Mouse (Mus musculus) myocyte (in vitro differentiated cells): ENCODE measurements around the gene Rbm6. TPM values are rescaled to one million over a fixed set of nuclear protein-coding genes. Genes with fewer than 3 reads are reported as not detected.

Source experiments
- H3K27me3 ChIP-seq: one replicate; pipeline ENCODE4 v1.6.1; 2011; ENCODE audit not compliant: control insufficient read depth, insufficient read depth, insufficient read length
- H3K36me3 ChIP-seq: one replicate; pipeline ENCODE4 v1.6.1; 2011; ENCODE audit not compliant: control insufficient read depth, insufficient read depth
- H3K4me2 ChIP-seq: one replicate; pipeline ENCODE4 v1.6.1; 2011; ENCODE audit warnings: low read depth, control low read depth
- H3K4me3 ChIP-seq: one replicate; pipeline ENCODE4 v1.5.1; 2011; ENCODE audit warnings: mild to moderate bottlenecking, control low read depth, moderate library complexity
- H3K79me2 ChIP-seq: one replicate; pipeline ENCODE4 v1.6.1; 2011; ENCODE audit not compliant: control insufficient read depth, insufficient read depth
- H3ac ChIP-seq: one replicate; pipeline ENCODE4 v1.6.1; 2011; ENCODE audit not compliant: control insufficient read depth, insufficient read length
- CEBPB ChIP-seq: IDR thresholded peaks from 2 replicates; pipeline ENCODE4 v1.6.1; 2011; ENCODE audit warnings: mild to moderate bottlenecking, moderate library complexity; ENCODE audit not compliant: poor library complexity, insufficient read depth, severe bottlenecking
- E2F4 ChIP-seq: IDR thresholded peaks from one replicate; pipeline ENCODE4 v1.6.1; 2011; ENCODE audit warnings: mild to moderate bottlenecking, control low read depth, moderate library complexity; ENCODE audit not compliant: insufficient read depth
- MAX ChIP-seq: IDR thresholded peaks from one replicate; pipeline ENCODE4 v1.6.1; 2011; ENCODE audit warnings: low read depth, mild to moderate bottlenecking, control low read depth
- MYOD1 ChIP-seq, 3 experiments: IDR thresholded peaks; one replicate each; pipeline ENCODE4 v1.6.1; 2011; ENCODE audit warnings: control low read depth in 2 of 3, low read depth in 2 of 3, mild to moderate bottlenecking in 2 of 3, moderate library complexity in 1 of 3; ENCODE audit not compliant: insufficient read length in 2 of 3, control insufficient read depth in 1 of 3
- MYOG ChIP-seq, 3 experiments: IDR thresholded peaks; one replicate each; pipeline ENCODE4 v1.6.1; 2011; ENCODE audit warnings: control low read depth in 2 of 3, low read depth in 2 of 3, mild to moderate bottlenecking in 2 of 3; ENCODE audit not compliant: insufficient read length in 2 of 3, control insufficient read depth in 1 of 3, insufficient read depth in 1 of 3
- POLR2A ChIP-seq: IDR thresholded peaks from one replicate; pipeline ENCODE4 v1.6.1; 2011; ENCODE audit warnings: low read depth, mild to moderate bottlenecking, control low read depth, moderate library complexity; ENCODE audit not compliant: insufficient read length
- POLR2AphosphoS2 ChIP-seq: IDR thresholded peaks from one replicate; pipeline ENCODE4 v1.6.1; 2011; ENCODE audit warnings: low read depth, control low read depth; ENCODE audit not compliant: insufficient read length
- REST ChIP-seq: IDR thresholded peaks from one replicate; pipeline ENCODE4 v1.6.1; 2011; ENCODE audit warnings: mild to moderate bottlenecking, control low read depth, moderate library complexity; ENCODE audit not compliant: insufficient read depth, insufficient read length
- SRF ChIP-seq: IDR thresholded peaks from one replicate; pipeline ENCODE4 v1.6.1; 2011; ENCODE audit warnings: low read depth; ENCODE audit not compliant: control insufficient read depth, insufficient read length
- TCF12 ChIP-seq: IDR thresholded peaks from one replicate; pipeline ENCODE4 v1.6.1; 2011; ENCODE audit warnings: mild to moderate bottlenecking, control low read depth; ENCODE audit not compliant: poor library complexity, insufficient read depth, severe bottlenecking
- TCF3 ChIP-seq: IDR thresholded peaks from one replicate; pipeline ENCODE4 v1.6.1; 2011; ENCODE audit warnings: low read depth, control low read depth; ENCODE audit not compliant: insufficient read length
- USF1 ChIP-seq: IDR thresholded peaks from one replicate; pipeline ENCODE4 v1.6.1; 2011; ENCODE audit warnings: low read depth, mild to moderate bottlenecking, control low read depth, moderate library complexity
- polyA plus RNA-seq: library from polyadenylated mRNA; unstranded; fragments of >200 nt; fragmentation: generic; extraction: Trizol; gene quantifications from one replicate; pipeline ENCODE4 v1.2.1, GENCODE M21; 2012; ENCODE audit warnings: missing spikeins

The Rbm6 gene
- polyA plus RNA-seq, 1 experiment, result 10.2 TPM

- Histone ChIP-seq H3K4me3 (no peak overlapping the region), H3K36me3 (no peaks in the 10 kb centered on the region), H3ac (no peak overlapping the region), H3K4me2 (no peak overlapping the region), H3K27me3 (peaks cover 55% of the 10 kb centered on the region), H3K79me2 (no peaks in the 10 kb centered on the region)
- no peak for TF ChIP-seq REST
- no peak for TF ChIP-seq TCF12
- no peak for TF ChIP-seq E2F4
- no peak for TF ChIP-seq USF1
- no peak for TF ChIP-seq POLR2A
- TF ChIP-seq CEBPB, result no peak
- no peak for TF ChIP-seq MAX
- TF ChIP-seq SRF, result no peak
- no peak for TF ChIP-seq MYOD1 (IDR thresholded peaks at IDR 0.05; ENCODE audit: control insufficient read depth in 1 of 3, insufficient read length in 2 of 3, low read depth in 2 of 3)
- TF ChIP-seq TCF3, result no peak
- no peak for TF ChIP-seq MYOG (IDR thresholded peaks at IDR 0.05; ENCODE audit: control insufficient read depth in 1 of 3, insufficient read depth in 1 of 3, insufficient read length in 2 of 3, low read depth in 2 of 3)
- no peak for TF ChIP-seq POLR2AphosphoS2
These were observed 41.9 kb upstream of the Rbm6 start for GRCm38 (mm10) chr9:107914764-107915420.

GRCm38 (mm10) chr9:107910025-107910769 lies 37.2 kb upstream of the Rbm6 start:
- Histone ChIP-seq H3ac (no peak overlapping the region), H3K4me3 (no peak overlapping the region), H3K79me2 (no peaks in the 10 kb centered on the region), H3K27me3 (peaks cover 36% of the 10 kb centered on the region), H3K36me3 (no peaks in the 10 kb centered on the region), H3K4me2 (no peak overlapping the region)
- TF ChIP-seq CEBPB (no peak), SRF (no peak), TCF3 (no peak), MYOG (IDR thresholded peaks at IDR 0.05; ENCODE audit: control insufficient read depth in 1 of 3, insufficient read depth in 1 of 3, insufficient read length in 2 of 3, low read depth in 2 of 3) (no peak), POLR2AphosphoS2 (no peak), MAX (no peak), TCF12 (no peak), POLR2A (no peak), USF1 (no peak)

GRCm38 (mm10) chr9:107908410-107909158 lies 35.5 kb upstream of the Rbm6 start:
- TF ChIP-seq POLR2AphosphoS2, result no peak
- no peak for TF ChIP-seq TCF12
- TF ChIP-seq TCF3, result no peak
- TF ChIP-seq MYOD1 (IDR thresholded peaks at IDR 0.05; ENCODE audit: control insufficient read depth in 1 of 3, insufficient read length in 2 of 3, low read depth in 2 of 3), result no peak
- no peak for TF ChIP-seq SRF
- no peak for TF ChIP-seq CEBPB
- TF ChIP-seq REST, result no peak
- TF ChIP-seq E2F4, result no peak
- TF ChIP-seq MAX, result no peak
- no peak for TF ChIP-seq POLR2A
- TF ChIP-seq USF1, result no peak
- no peak for TF ChIP-seq MYOG (IDR thresholded peaks at IDR 0.05; ENCODE audit: control insufficient read depth in 1 of 3, insufficient read depth in 1 of 3, insufficient read length in 2 of 3, low read depth in 2 of 3)
- Histone ChIP-seq H3K4me3 (no peak overlapping the region), H3K79me2 (no peaks in the 10 kb centered on the region), H3K4me2 (no peak overlapping the region), H3ac (no peak overlapping the region), H3K27me3 (peaks cover 20% of the 10 kb centered on the region), H3K36me3 (no peaks in the 10 kb centered on the region)

GRCm38 (mm10) chr9:107907801-107908120 lies 34.7 kb upstream of the Rbm6 start:
- H3K27me3 ChIP-seq, result peaks cover 12% of the 10 kb centered on the region
- H3K4me3 ChIP-seq, result no peak overlapping the region
- TF ChIP-seq POLR2A, result no peak
- no peak for TF ChIP-seq MYOD1 (IDR thresholded peaks at IDR 0.05; ENCODE audit: control insufficient read depth in 1 of 3, insufficient read length in 2 of 3, low read depth in 2 of 3)
- no peak for TF ChIP-seq REST
- no peak for TF ChIP-seq TCF3
- TF ChIP-seq USF1, result no peak
- no peak for TF ChIP-seq TCF12
- TF ChIP-seq E2F4, result no peak
- no peak for TF ChIP-seq CEBPB
- no peaks in the 10 kb centered on the region for H3K79me2 ChIP-seq
- H3K36me3 ChIP-seq, result no peaks in the 10 kb centered on the region
- no peak overlapping the region for H3K4me2 ChIP-seq
- H3ac ChIP-seq, result no peak overlapping the region
